Mouse (Mus musculus) urinary bladder, adult 18-20 months (tissue): Measurements from ENCODE around the gene Gm28230.

ENCODE experiments used
- DNase-seq, 2 experiments: peaks; one replicate each; pipeline ENCODE4 v3.0.0; 2022; ENCODE audit warnings: low spot score in 2 of 2, mixed read lengths in 2 of 2

Gene Gm28230

GRCm38 (mm10) chr2:74691022-74691951 is 35.2 kb upstream of the Gm28230 start, which contains the start of gene Hoxd10:
TSS of gene Hoxd10 (plus strand) at chr2:74691924.
- DNase-seq, result peak; percentile 68 to 69

- DNase-seq, result no peak
Observed at GRCm38 (mm10) chr2:74691995-74692807, 34.3 kb upstream of the Gm28230 start.

GRCm38 (mm10) chr2:74692808-74693431 is 33.6 kb upstream of the Gm28230 start:
- no peak for DNase-seq

- no peak for DNase-seq
Observed at GRCm38 (mm10) chr2:74693432-74693827, 33.1 kb upstream of the Gm28230 start.

- DNase-seq, result no peak
Observed at GRCm38 (mm10) chr2:74694066-74694465, 32.5 kb upstream of the Gm28230 start.

GRCm38 (mm10) chr2:74695383-74695782 is 31.1 kb upstream of the Gm28230 start:
- no peak for DNase-seq

- no peak for DNase-seq
Observed at GRCm38 (mm10) chr2:74695813-74696430, 30.6 kb upstream of the Gm28230 start.

- DNase-seq, result no peak
Observed at GRCm38 (mm10) chr2:74696442-74697335, 29.8 kb upstream of the Gm28230 start.

GRCm38 (mm10) chr2:74697567-74698121 is 28.9 kb upstream of the Gm28230 start, which contains the start of gene Hoxd9:
TSS of gene Hoxd9 (plus strand) at chr2:74697727.
- DNase-seq, result peak; percentile 66 to 76

- peak in 1 of 2 experiments; percentile 69 for DNase-seq
Observed at GRCm38 (mm10) chr2:74698201-74699052, 28.1 kb upstream of the Gm28230 start.

- DNase-seq, result no peak
Observed at GRCm38 (mm10) chr2:74699053-74699430, 27.5 kb upstream of the Gm28230 start.

GRCm38 (mm10) chr2:74699664-74700545 is 26.6 kb upstream of the Gm28230 start:
- no peak for DNase-seq

GRCm38 (mm10) chr2:74700546-74701112 is 25.9 kb upstream of the Gm28230 start:
- DNase-seq, result no peak

- DNase-seq, result peak; percentile 59 to 73
Observed at GRCm38 (mm10) chr2:74701949-74702819, 24.3 kb upstream of the Gm28230 start.

- DNase-seq, result no peak
Observed at GRCm38 (mm10) chr2:74702820-74703219, 23.7 kb upstream of the Gm28230 start.

- DNase-seq, result no peak
Observed at GRCm38 (mm10) chr2:74703317-74703716, 23.2 kb upstream of the Gm28230 start.
